Mouse (Mus musculus): ENCODE data around the gene Rad9b.

- TF ChIP-seq CTCF (IDR thresholded peaks at IDR 0.05; ENCODE audit: extremely low read depth, insufficient read depth, low read length) (no peak), POLR2A (IDR thresholded peaks at IDR 0.05; ENCODE audit: extremely low read depth, insufficient read depth, low read length) (no peak)
Observed at GRCm38 (mm10) chr5:122392227-122393004, 38.4 kb upstream of the Rad9b start.
